Mouse (Mus musculus): ENCODE results near the gene Pla2g6.
A peak's percentile ranks its signal among the peaks of the same experiment; 100 is the strongest.

The Pla2g6 gene

DNA sequence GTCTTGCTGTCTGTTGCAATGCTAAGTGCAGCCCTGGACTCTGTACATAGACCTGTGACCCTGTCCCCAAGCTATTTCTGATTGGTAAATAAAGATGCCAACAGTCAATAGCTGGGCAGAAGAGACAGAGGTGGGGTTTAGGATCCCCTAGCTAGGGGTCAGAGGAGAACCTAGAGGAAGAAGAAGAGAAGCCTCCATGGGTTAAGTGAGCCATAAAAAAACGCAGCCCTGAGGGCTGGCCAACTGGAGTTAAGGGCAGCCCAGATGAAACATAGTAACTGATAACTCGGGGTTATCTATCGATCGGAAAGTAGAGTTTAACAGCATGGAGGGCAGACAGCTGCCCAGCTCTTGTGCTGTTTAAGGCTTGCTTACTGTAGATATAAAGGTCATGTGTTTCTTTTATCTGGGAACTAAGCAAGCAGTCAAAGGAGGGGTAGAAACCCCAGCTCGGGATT lies 6.4 kb downstream of the Pla2g6 start:
- DNase-seq, result no peak

DNA sequence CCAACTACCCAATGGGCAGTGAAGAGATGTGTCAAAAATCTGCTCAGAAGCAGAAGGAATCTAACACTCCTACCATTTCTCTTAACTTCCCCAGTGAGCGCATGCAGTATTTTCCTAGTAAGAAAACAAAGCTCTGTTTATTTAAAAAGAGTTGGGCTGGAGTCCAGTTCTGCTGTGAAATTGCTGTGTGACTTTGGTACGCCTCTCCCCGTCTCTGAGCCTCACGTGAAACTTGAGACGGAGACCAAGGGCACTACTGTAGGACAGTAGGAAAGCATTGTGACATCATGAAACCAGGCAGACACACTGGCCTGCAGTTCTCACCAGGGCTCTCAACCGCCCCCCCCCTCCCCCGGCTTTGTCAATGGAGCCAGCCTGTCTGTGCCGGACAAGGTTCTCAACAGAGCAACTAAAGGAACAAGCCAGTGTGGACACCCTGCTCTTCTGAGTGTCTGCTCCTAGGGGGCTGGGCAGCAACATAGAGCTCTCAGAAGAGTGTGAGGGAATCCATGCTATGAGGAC lies 14.3 kb downstream of the Pla2g6 start:
- no peak for DNase-seq

GRCm38 (mm10) chr15:79307861-79308260 lies 20.3 kb downstream of the Pla2g6 start:
- DNase-seq, result no peak

- no peak for DNase-seq
Measured at GRCm38 (mm10) chr15:79306043-79306637, 22.1 kb downstream of the Pla2g6 start.

- no peak for DNase-seq
Measured at GRCm38 (mm10) chr15:79304832-79305231, 23.4 kb downstream of the Pla2g6 start.

- DNase-seq, result peak; percentile 41
Measured at GRCm38 (mm10) chr15:79303725-79304124, 24.5 kb downstream of the Pla2g6 start.

GRCm38 (mm10) chr15:79299563-79300155 lies 28.5 kb downstream of the Pla2g6 start:
- no peak for DNase-seq

DNA sequence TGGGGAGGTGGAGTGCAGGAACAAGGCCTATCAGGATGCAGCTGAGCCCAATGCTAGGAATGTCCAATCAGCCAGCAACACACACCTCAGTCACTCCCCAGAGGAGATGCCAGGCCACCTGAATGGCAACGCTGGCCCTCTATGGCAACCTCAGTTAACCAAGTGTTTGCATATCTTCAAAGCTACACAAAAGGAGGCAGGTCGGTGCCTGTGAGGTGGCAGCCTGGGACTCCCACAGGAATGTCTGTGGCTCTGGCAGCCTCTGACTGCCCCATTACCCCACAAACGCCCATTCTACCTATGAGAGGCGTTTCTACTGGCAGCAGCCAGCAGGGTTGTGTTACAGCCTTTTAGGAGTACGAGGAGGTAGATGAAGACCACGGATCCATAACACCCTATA lies 29.6 kb downstream of the Pla2g6 start:
- no peak for DNase-seq

- DNase-seq, result no peak
Measured at GRCm38 (mm10) chr15:79292779-79293178, 35.4 kb downstream of the Pla2g6 start.

- no peak for DNase-seq
Measured at GRCm38 (mm10) chr15:79290340-79290739, 37.9 kb downstream of the Pla2g6 start.

- no peak for DNase-seq
Measured at GRCm38 (mm10) chr15:79289441-79289840, 38.7 kb downstream of the Pla2g6 start.

DNA sequence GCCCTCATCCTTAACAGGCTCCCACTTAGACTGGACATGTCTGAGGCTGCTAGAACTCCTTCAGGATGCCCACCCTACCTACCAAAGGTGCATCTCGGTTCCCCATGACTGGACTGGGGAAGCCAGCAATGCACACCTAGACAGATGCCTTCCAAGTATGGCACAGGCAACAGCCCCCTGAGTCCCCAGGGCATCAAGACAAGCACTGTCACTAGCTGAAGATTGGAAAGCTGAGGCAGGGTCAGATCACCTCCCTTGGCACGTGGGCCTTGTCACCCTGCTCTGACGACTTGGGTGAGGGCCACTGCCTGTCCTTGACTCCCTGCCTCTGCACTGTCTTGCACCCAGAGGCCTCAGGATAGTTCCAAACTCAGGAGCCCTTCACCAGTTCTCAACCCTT lies 39.8 kb downstream of the Pla2g6 start:
- DNase-seq, result no peak

GRCm38 (mm10) chr15:79287091-79287490 lies 41.1 kb downstream of the Pla2g6 start:
- no peak for DNase-seq

DNA sequence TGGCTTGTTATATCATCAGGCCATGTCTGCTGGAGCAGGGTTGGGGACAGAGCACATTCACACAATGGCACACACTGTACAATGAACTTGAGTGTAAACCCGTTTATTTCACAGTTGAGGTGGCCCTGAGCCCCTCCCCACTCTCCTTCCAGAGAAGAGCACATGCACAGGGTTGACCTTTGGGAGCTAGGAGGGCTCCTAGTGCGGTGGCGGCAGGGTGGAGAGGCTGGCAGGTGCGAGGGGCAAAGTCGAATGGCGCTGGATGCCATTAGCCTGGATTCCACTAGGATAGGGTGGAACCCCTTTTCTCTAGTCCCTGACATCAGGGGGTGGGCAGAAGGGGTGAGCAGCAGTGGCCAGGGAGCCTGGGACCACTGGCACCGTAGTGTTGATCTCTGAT lies 42.0 kb downstream of the Pla2g6 start:
- DNase-seq, result no peak

- no peak for DNase-seq
Measured at GRCm38 (mm10) chr15:79285399-79285798, 42.8 kb downstream of the Pla2g6 start, which contains the start of gene Baiap2l2. Gene Baiap2l2, minus strand, starts transcription at chr15:79285537.

DNA sequence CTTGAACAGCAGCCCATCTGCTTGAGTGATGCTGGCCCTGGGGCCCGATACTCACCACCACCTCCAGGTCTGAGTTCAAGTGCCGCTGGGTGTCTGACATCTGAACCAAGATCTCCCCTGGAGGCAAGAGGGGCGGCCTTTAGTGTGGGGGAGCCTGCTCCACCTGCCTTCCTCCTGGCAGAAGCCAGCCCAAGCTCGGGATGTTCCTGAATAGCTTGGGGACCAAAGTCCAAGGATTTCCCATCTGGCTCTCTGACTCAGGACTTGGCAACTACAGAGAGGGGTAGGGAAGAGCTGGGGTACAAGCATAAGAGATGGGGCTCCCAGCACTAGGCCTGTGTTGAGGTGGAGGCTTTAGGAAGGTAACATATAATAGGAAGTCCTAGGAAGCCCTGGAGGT lies 44.8 kb downstream of the Pla2g6 start:
- no peak for DNase-seq

DNA sequence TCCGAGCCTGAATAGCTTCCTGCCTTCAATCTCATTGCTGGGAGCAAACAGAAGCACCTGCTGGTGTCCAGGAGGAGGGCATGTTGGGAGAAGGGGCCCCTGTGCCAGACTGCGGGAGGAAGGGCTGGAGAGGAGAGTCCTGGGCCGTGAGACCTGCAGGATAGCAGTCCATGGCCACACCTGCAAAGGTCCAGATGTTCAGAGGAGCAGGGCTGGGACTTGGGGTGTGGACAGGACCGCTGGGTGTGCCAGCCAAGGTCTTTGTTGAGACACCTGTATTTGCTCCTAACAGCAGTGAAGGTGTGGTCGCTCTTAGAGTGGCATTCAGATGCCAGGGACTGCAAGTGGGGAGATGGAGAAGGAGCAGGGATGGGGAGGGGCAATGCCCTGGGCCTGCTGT lies 45.8 kb downstream of the Pla2g6 start:
- DNase-seq, result no peak

DNA sequence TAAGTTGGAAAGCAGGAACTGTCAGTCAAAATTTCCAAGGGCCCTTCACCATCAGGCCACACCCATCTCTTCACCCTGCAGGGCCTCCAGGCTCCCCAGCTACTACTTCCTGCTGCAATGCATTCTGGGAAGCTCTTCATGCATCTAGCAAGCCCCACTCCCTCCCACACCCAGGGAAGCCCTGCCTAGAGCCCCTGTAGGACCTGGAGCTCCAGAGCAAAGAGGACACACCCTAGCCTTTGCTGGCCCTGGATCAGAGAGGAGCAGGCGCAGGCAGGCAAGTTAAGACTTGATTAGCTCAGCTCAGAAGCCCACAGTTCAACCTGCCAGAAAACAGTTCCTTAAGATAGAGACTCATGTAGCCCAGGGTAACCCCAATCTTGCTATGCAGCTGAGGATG lies 46.8 kb downstream of the Pla2g6 start:
- peak; percentile 78 for DNase-seq

GRCm38 (mm10) chr15:79280850-79281249 lies 47.3 kb downstream of the Pla2g6 start:
- DNase-seq, result peak; percentile 65

DNA sequence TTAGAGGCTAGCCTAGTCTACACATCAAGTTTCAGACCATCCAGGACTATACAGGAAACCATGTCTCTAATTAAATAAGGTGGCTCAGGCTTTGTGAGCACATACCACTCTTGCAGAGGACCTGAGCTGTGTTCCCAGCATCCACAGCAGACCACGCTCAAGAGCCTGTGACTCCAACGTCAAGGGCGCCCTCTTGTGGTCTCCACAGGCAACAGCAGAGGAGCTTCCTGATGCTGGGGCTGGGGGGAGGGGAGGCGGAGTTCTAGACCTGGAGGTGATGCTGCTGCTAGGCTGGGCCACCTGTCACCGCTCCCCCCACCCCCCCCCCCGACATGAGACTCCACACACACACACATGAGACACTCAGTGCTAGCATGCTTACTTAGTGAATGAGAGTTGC lies 48.0 kb downstream of the Pla2g6 start:
- DNase-seq, result peak; percentile 47

DNA sequence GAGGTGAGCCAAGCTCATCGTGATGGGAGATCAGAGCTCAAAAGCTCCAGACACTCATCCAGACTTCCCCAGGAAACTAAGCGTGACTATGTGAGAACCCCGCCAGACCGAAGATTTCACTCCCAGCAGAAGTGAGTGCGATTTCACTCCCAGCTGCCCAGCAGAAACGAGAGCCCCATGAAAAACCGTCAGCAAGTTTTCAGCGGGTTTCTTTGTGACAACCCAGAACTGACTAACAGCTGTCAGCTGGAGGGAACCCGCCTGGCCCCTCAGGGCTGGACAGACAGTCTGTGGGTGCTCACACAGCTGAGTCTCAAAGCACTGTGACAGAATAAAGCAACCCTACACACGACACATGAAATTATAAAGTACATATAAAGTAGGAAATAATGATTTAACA lies 50.5 kb downstream of the Pla2g6 start:
- DNase-seq, result peak; percentile 20

GRCm38 (mm10) chr15:79273020-79273419 lies 55.2 kb downstream of the Pla2g6 start:
- no peak for DNase-seq

DNA sequence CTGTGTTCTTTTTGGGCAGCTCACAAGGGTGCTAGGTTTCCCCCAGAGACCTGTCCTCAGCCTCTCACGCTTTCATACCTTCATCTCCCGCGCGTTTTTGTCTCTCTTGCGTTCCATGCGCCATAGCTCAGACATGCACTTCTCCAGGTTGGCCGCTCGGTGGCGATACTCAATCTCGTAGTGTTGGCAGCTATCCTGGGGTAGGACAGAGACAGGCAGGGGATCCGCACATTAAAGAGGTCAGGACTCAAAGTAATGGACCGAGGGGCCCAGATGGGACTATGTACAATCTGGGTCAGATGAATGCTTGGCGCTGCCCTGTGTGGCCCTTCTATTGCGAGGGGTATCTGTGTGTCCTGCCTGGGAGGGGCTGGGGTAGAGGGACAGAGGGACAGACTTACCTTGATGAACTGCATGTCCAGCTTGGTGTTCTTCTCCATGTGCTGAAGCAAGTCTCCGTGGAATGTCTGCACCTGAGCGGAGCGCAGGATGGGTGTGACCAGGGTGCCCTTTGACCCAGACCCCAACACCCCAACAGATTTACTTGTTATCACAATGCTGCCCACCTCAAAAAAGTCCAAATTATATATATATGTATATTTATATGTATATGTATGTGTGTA lies 57.0 kb downstream of the Pla2g6 start:
- peak; percentile 73 for DNase-seq
